Mouse (Mus musculus) forebrain, embryonic 16.5 days (tissue): Measurements from ENCODE around the gene Vmn1r202. TPM values are rescaled to one million over a fixed set of nuclear protein-coding genes. Genes with fewer than 3 reads are reported as not detected.
"Not testable (repeated sequence)": the region's sequence is repeated elsewhere in the genome, so short reads cannot be mapped to it uniquely, and the experiment has no call there.

Experiments
- ATAC-seq: fragments of 200-750 bp; cut with Nextera tagmentation; 2 replicates; pipeline ENCODE4 v1.8.0; 2017; ENCODE audit warnings: mild to moderate bottlenecking, moderate library complexity
- H3K27ac ChIP-seq: fragments of 300-500 bp; sonication (generic); 2 replicates; pipeline ENCODE4 v1.5.1; 2014; ENCODE audit warnings: low read length, control low read depth
- H3K27me3 ChIP-seq: fragments of 300-500 bp; sonication (generic); replicated peaks from 2 replicates; pipeline ENCODE4 v1.6.1; 2014; ENCODE audit warnings: low read length; ENCODE audit not compliant: control insufficient read depth, insufficient read depth
- H3K36me3 ChIP-seq: fragments of 300-500 bp; sonication (generic); 2 replicates; pipeline ENCODE4 v1.6.1; 2014; ENCODE audit not compliant: control insufficient read depth, insufficient read depth
- H3K4me1 ChIP-seq: fragments of 300-500 bp; sonication (generic); replicated peaks from 2 replicates; pipeline ENCODE4 v1.6.1; 2014; ENCODE audit warnings: low read length; ENCODE audit not compliant: control insufficient read depth, insufficient read depth
- H3K4me2 ChIP-seq: fragments of 300-500 bp; sonication (generic); 2 replicates; pipeline ENCODE4 v1.6.1; 2014; ENCODE audit warnings: mild to moderate bottlenecking, low read length, control low read depth
- H3K4me3 ChIP-seq: fragments of 300-500 bp; sonication (generic); replicated peaks from 2 replicates; pipeline ENCODE4 v1.5.1; 2014; ENCODE audit warnings: mild to moderate bottlenecking, low read length, control low read depth
- H3K9ac ChIP-seq: fragments of 300-500 bp; sonication (generic); replicated peaks from 2 replicates; pipeline ENCODE4 v1.6.1; 2014; ENCODE audit warnings: low read depth, low read length, control low read depth
- H3K9me3 ChIP-seq: fragments of 300-500 bp; sonication (generic); 2 replicates; pipeline ENCODE4 v1.6.1; 2016; ENCODE audit warnings: low read length; ENCODE audit not compliant: control insufficient read depth
- WGBS: fragments of 180-500 bp; shearing (Covaris S2); extraction: QIAGEN DNeasy Blood & Tissue Kit; methylation state at CpG from one replicate; pipeline ENCODE4 v1.1.7; 2014; 5-methylcytosine and 5-hydroxymethylcytosine counted together
- polyA plus RNA-seq: library from polyadenylated mRNA; unstranded; fragments of >200 nt; fragmentation: Nextera tagmentation; extraction: Ambion mirVana; gene quantifications from 2 replicates; pipeline ENCODE4 v1.2.1, GENCODE M21; 2015

The Vmn1r202 gene
- not detected in 2 replicates for polyA plus RNA-seq

- no peaks in the 10 kb centered on the region for H3K36me3 ChIP-seq
- ATAC-seq: no peak
- H3K9ac ChIP-seq: no peak within 1 kb of the TSS
- H3K4me1 ChIP-seq: no peaks in the 10 kb centered on the region
- H3K4me2 ChIP-seq: no peak within 1 kb of the TSS
- no peak within 1 kb of the TSS for H3K4me3 ChIP-seq
- H3K27me3 ChIP-seq: no peaks in the 10 kb centered on the region
- no peaks in the 10 kb centered on the region for H3K9me3 ChIP-seq
- H3K27ac ChIP-seq: no peak within 1 kb of the TSS
Measured at GRCm38 (mm10) chr13:22505281-22505680, at the start of gene Vmn1r202. Gene Vmn1r202, minus strand, starts transcription at chr13:22505381.

- 71% methylated on average over 1 of the region's 1 CpGs for WGBS
- not testable (repeated sequence) for ATAC-seq, H3K27me3 ChIP-seq, H3K4me3 ChIP-seq, H3K36me3 ChIP-seq, H3K4me2 ChIP-seq, H3K9me3 ChIP-seq, H3K27ac ChIP-seq, H3K4me1 ChIP-seq, H3K9ac ChIP-seq
Measured at GRCm38 (mm10) chr13:22552898-22553297, 47.7 kb upstream of the Vmn1r202 start, which contains the start of gene Vmn1r204. Gene Vmn1r204, plus strand, starts transcription at chr13:22553198.

GRCm38 (mm10) chr13:22517814-22518213, 12.6 kb upstream of the Vmn1r202 start, which contains the start of gene Vmn1r203:
Gene Vmn1r203, plus strand, starts transcription at chr13:22518114.
- Histone ChIP-seq H3K27me3 (no peaks in the 10 kb centered on the region), H3K4me1 (no peaks in the 10 kb centered on the region), H3K9ac (no peak within 1 kb of the TSS), H3K36me3 (no peaks in the 10 kb centered on the region), H3K27ac (no peak within 1 kb of the TSS), H3K4me2 (no peak within 1 kb of the TSS), H3K4me3 (no peak within 1 kb of the TSS), H3K9me3 (no peaks in the 10 kb centered on the region)
- ATAC-seq: no peak

- 69% methylated on average over 3 of the region's 3 CpGs for WGBS
- Histone ChIP-seq H3K27me3 (no peaks in the 10 kb centered on the region), H3K36me3 (no peaks in the 10 kb centered on the region), H3K4me2 (no peak overlapping the region), H3K9me3 (no peaks in the 10 kb centered on the region), H3K4me3 (no peak overlapping the region), H3K4me1 (no peaks in the 10 kb centered on the region), H3K9ac (no peak overlapping the region), H3K27ac (no peak overlapping the region)
- no peak for ATAC-seq
Measured at GRCm38 (mm10) chr13:22502431-22502830, 2.8 kb downstream of the Vmn1r202 start.

GRCm38 (mm10) chr13:22471623-22472022, 33.6 kb downstream of the Vmn1r202 start, which contains the start of gene Vmn1r201:
Gene Vmn1r201, plus strand, starts transcription at chr13:22471923.
- Histone ChIP-seq H3K4me3 (no peak within 1 kb of the TSS), H3K9ac (no peak within 1 kb of the TSS), H3K4me2 (no peak within 1 kb of the TSS), H3K9me3 (no peaks in the 10 kb centered on the region), H3K27me3 (no peaks in the 10 kb centered on the region), H3K4me1 (no peaks in the 10 kb centered on the region), H3K27ac (no peak within 1 kb of the TSS), H3K36me3 (no peaks in the 10 kb centered on the region)
- 85% methylated on average over 1 of the region's 1 CpGs for WGBS
- ATAC-seq: no peak

- no peak for ATAC-seq
- Histone ChIP-seq H3K4me2 (no peak overlapping the region), H3K4me3 (no peak overlapping the region), H3K27me3 (no peaks in the 10 kb centered on the region), H3K27ac (no peak overlapping the region), H3K4me1 (no peaks in the 10 kb centered on the region), H3K9ac (no peak overlapping the region), H3K36me3 (no peaks in the 10 kb centered on the region), H3K9me3 (no peaks in the 10 kb centered on the region)
Measured at GRCm38 (mm10) chr13:22455145-22455544, 50.0 kb downstream of the Vmn1r202 start.

Other genes with a start within 250 kb of the Vmn1r202 start
- gene Vmn1r195, start 234.9 kb downstream of the Vmn1r202 start, polyA plus RNA-seq: not detected in 2 replicates
- not detected in 2 replicates for gene Vmn1r196, start 215.5 kb downstream of the Vmn1r202 start, polyA plus RNA-seq
- not detected in 2 replicates for gene Vmn1r197, start 180.8 kb downstream of the Vmn1r202 start, polyA plus RNA-seq
- not detected in 2 replicates for gene Vmn1r198, start 155.0 kb downstream of the Vmn1r202 start, polyA plus RNA-seq
- gene Vmn1r199, start 125.6 kb downstream of the Vmn1r202 start, polyA plus RNA-seq: not detected in 2 replicates
- not detected in 2 replicates for gene Vmn1r200, start 115.0 kb downstream of the Vmn1r202 start, polyA plus RNA-seq
- not detected in 2 replicates for gene Vmn1r201, start 33.5 kb downstream of the Vmn1r202 start, polyA plus RNA-seq
- not detected in 2 replicates for gene Vmn1r203, start 12.7 kb upstream of the Vmn1r202 start, polyA plus RNA-seq
- not detected in 2 replicates for gene Vmn1r204, start 47.8 kb upstream of the Vmn1r202 start, polyA plus RNA-seq
- not detected in 2 replicates for gene Vmn1r205, start 87.6 kb upstream of the Vmn1r202 start, polyA plus RNA-seq
- not detected in 2 replicates for gene Vmn1r206, start 118.9 kb upstream of the Vmn1r202 start, polyA plus RNA-seq
- gene Vmn1r207-ps, start 224.2 kb upstream of the Vmn1r202 start, polyA plus RNA-seq: not detected in 2 replicates